In genomic region chr4:59322733-59323132, GRCm38 (mm10) we compare ENCODE assay signal across 12 mouse cellular contexts.
A peak's percentile ranks its signal among the peaks of the same experiment; 100 is the strongest.
DNase-seq lines count a peak whose midpoint lies in the region; ATAC-seq and TF ChIP-seq lines count a peak whose summit lies in the region.
"Had no signal": no experiment of that assay in that cellular context is flagged by ENCODE, and none has a peak within 500 bp of the region (broad histone marks: within the 10 kb centered on the region; RNA-seq: fewer than 3 reads in every experiment).

No protein-coding gene starts in this region.

- H3K4me3 ChIP-seq in heart, embryonic 13.5 days: no peak overlapping the region
- H3K4me3 ChIP-seq in lung, embryonic 14.5 days (ENCODE audit: low read depth, low read length): no peak overlapping the region
- H3K4me3 ChIP-seq in lung, postnatal 0 days (ENCODE audit: low read depth, low read length): no peak overlapping the region
- no peak overlapping the region for H3K4me3 ChIP-seq in limb, embryonic 15.5 days
- H3K4me3 ChIP-seq: forebrain, embryonic 12.5 days; limb, embryonic 13.5 days; midbrain, embryonic 15.5 days had no signal

- H3K36me3 ChIP-seq in heart, embryonic 13.5 days: no peaks in the 10 kb centered on the region
- H3K36me3 ChIP-seq in lung, embryonic 14.5 days (ENCODE audit: insufficient read depth): no peaks in the 10 kb centered on the region
- no peaks in the 10 kb centered on the region for H3K36me3 ChIP-seq in lung, postnatal 0 days (ENCODE audit: insufficient read depth, low read length)
- no peaks in the 10 kb centered on the region for H3K36me3 ChIP-seq in limb, embryonic 15.5 days
- H3K36me3 ChIP-seq: forebrain, embryonic 12.5 days; limb, embryonic 13.5 days; midbrain, embryonic 15.5 days had no signal

- TF ChIP-seq CTCF in lung, embryonic 14.5 days (IDR thresholded peaks at IDR 0.05; ENCODE audit: low read depth): no peak
- no peak for TF ChIP-seq CTCF in lung, postnatal 0 days (IDR thresholded peaks at IDR 0.05)

- H3K27me3 ChIP-seq in heart, embryonic 13.5 days (replicated peaks): no peaks in the 10 kb centered on the region
- no peaks in the 10 kb centered on the region for H3K27me3 ChIP-seq in lung, embryonic 14.5 days (ENCODE audit: insufficient read depth, low read length)
- H3K27me3 ChIP-seq in lung, postnatal 0 days (replicated peaks; ENCODE audit: insufficient read depth, low read length): no peaks in the 10 kb centered on the region
- H3K27me3 ChIP-seq in limb, embryonic 15.5 days: no peaks in the 10 kb centered on the region
- H3K27me3 ChIP-seq: forebrain, embryonic 12.5 days; limb, embryonic 13.5 days; midbrain, embryonic 15.5 days had no signal

- intact Hi-C loops in heart, postnatal 10 days (cut with DNase I): no loop called here

- TF ChIP-seq EP300 in lung, postnatal 0 days (IDR thresholded peaks at IDR 0.05): no peak

- peaks cover 33% of the 10 kb centered on the region for H3K4me1 ChIP-seq in heart, embryonic 13.5 days
- H3K4me1 ChIP-seq in lung, embryonic 14.5 days (ENCODE audit: insufficient read depth): peaks cover 13% of the 10 kb centered on the region
- H3K4me1 ChIP-seq in lung, postnatal 0 days (ENCODE audit: insufficient read depth, low read depth, low read length): no peaks in the 10 kb centered on the region
- peaks cover 23% of the 10 kb centered on the region for H3K4me1 ChIP-seq in limb, embryonic 15.5 days

- no peak overlapping the region for H3K4me2 ChIP-seq in heart, embryonic 13.5 days
- H3K4me2 ChIP-seq in lung, embryonic 14.5 days: no peak overlapping the region
- H3K4me2 ChIP-seq in lung, postnatal 0 days (replicated peaks; ENCODE audit: low read depth, low read length): no peak overlapping the region
- 0 out of 2 replicates have a peak overlapping the region, but pooled peaks have one; percentile 17 for H3K4me2 ChIP-seq in limb, embryonic 15.5 days
- H3K4me2 ChIP-seq: forebrain, embryonic 12.5 days; midbrain, embryonic 15.5 days had no signal

- WGBS in heart, embryonic 13.5 days: 66% methylated on average over 3 of the region's 3 CpGs
- 62% methylated on average over 3 of the region's 3 CpGs for WGBS in lung, embryonic 14.5 days
- WGBS in lung, postnatal 0 days: 49% methylated on average over 3 of the region's 3 CpGs
- 46% methylated on average over 3 of the region's 3 CpGs for WGBS in limb, embryonic 15.5 days

- H3K9me3 ChIP-seq in heart, embryonic 13.5 days: no peaks in the 10 kb centered on the region
- H3K9me3 ChIP-seq in lung, embryonic 14.5 days (ENCODE audit: low read depth, low read length): no peaks in the 10 kb centered on the region
- no peaks in the 10 kb centered on the region for H3K9me3 ChIP-seq in lung, postnatal 0 days (ENCODE audit: low read length)
- no peaks in the 10 kb centered on the region for H3K9me3 ChIP-seq in limb, embryonic 15.5 days
- H3K9me3 ChIP-seq: forebrain, embryonic 12.5 days; limb, embryonic 13.5 days; midbrain, embryonic 15.5 days had no signal

- no peak for ATAC-seq in heart, embryonic 13.5 days (ENCODE audit: extremely low read depth, insufficient number of reproducible peaks, low FRiP score, low TSS enrichment)
- ATAC-seq in lung, embryonic 14.5 days (ENCODE audit: insufficient read depth): no peak
- no peak for ATAC-seq in lung, postnatal 0 days
- ATAC-seq in limb, embryonic 15.5 days (ENCODE audit: insufficient number of reproducible peaks, low FRiP score, low TSS enrichment, low read depth): no peak

- DNase-seq in heart, postnatal 10 days: no peak
- DNase-seq in lung, embryonic 14.5 days: peak; percentile 12
- DNase-seq in lung, postnatal 0 days (ENCODE audit: low spot score): no peak
- DNase-seq in NIH3T3 (ENCODE audit: low read depth): peak; percentile 79
- DNase-seq in cerebellum, adult 18-20 months: no peak
- DNase-seq: B cell, adult 2 months; cerebellum, postnatal 25 days had no signal

- peak overlapping the region; percentile 48; the same call in 1 of the 2 replicates for H3K27ac ChIP-seq in heart, embryonic 13.5 days (replicated peaks)
- peak overlapping the region; percentile 60 for H3K27ac ChIP-seq in lung, embryonic 14.5 days (ENCODE audit: low read depth)
- no peak overlapping the region for H3K27ac ChIP-seq in lung, postnatal 0 days (ENCODE audit: low read length)
- peak overlapping the region; percentile 60 for H3K27ac ChIP-seq in limb, embryonic 15.5 days
- H3K27ac ChIP-seq: forebrain, embryonic 12.5 days; limb, embryonic 13.5 days; midbrain, embryonic 15.5 days had no signal

- H3K9ac ChIP-seq in heart, embryonic 13.5 days: no peak overlapping the region
- H3K9ac ChIP-seq in lung, embryonic 14.5 days: no peak overlapping the region; the same call in 1 of the 2 replicates
- H3K9ac ChIP-seq in lung, postnatal 0 days (replicated peaks; ENCODE audit: low read depth): no peak overlapping the region
- H3K9ac ChIP-seq in limb, embryonic 15.5 days: no peak overlapping the region
- H3K9ac ChIP-seq: forebrain, embryonic 12.5 days; midbrain, embryonic 15.5 days had no signal

Comparison
In these comparisons a context has a peak if more than half of its experiments do, and no peak if none do; other contexts are left out.
1. DNase-seq: peak in lung, embryonic 14.5 days (single experiment) and NIH3T3 (single experiment); none in heart, postnatal 10 days (0 of 2), lung, postnatal 0 days (single experiment) and cerebellum, adult 18-20 months (0 of 2).